Mouse (Mus musculus): ENCODE measurements around the gene Osbp.

Osbp gene

DNA sequence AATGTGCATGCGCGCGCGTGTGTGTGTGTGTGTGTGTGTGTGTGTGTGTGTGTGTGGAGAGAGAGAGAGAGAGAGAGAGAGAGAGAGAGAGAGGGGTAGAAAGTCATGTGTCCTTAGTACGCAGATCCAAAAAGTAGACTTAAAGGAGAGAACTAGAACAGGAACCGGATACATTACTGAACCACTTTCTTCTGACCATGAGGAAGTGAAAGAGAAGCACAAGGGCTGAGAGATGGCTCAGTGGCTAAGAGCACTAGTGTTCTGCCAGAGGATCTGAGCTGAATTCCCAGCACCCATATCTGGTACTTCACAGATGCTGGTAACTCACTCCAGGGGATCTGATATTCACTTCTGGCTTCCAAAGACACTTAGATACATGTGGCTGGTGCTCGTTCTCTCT is 23.6 kb downstream of the Osbp start:
- no peak for DNase-seq (ENCODE audit: low read depth)

GRCm38 (mm10) chr19:11992034-11992433 is 26.3 kb downstream of the Osbp start:
- DNase-seq (ENCODE audit: low read depth): no peak

- DNase-seq (ENCODE audit: low read depth): no peak
Observed at GRCm38 (mm10) chr19:11992441-11993029, 26.8 kb downstream of the Osbp start.

GRCm38 (mm10) chr19:11994703-11995431 is 29.1 kb downstream of the Osbp start:
- no peak for DNase-seq (ENCODE audit: low read depth)

- no peak for DNase-seq (ENCODE audit: low read depth)
Observed at GRCm38 (mm10) chr19:11995722-11996448, 30.1 kb downstream of the Osbp start.

DNA sequence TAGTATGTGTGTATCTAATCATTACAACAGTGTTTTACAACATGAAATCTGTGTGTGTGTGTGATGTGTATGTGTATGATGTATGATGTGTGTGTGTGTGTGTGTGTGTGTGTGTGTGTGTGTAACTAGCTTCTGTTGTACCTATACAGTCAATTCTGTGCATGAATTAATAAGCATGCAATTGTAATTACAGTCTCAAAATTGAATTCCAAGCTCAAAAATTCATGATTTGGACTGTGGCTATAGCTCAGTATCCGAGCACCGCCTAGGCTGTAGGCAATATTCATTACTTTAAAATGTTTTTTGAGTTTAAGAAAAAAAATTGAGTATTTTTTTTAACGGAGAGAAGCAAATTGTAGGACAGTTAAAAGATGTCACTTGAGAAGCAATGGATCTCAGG is 35.9 kb downstream of the Osbp start:
- peak; percentile 29 for DNase-seq (ENCODE audit: low read depth)

GRCm38 (mm10) chr19:12002125-12002524 is 36.4 kb downstream of the Osbp start:
- DNase-seq (ENCODE audit: low read depth): peak; percentile 91

GRCm38 (mm10) chr19:12002791-12003190 is 37.0 kb downstream of the Osbp start:
- no peak for DNase-seq (ENCODE audit: low read depth)

DNA sequence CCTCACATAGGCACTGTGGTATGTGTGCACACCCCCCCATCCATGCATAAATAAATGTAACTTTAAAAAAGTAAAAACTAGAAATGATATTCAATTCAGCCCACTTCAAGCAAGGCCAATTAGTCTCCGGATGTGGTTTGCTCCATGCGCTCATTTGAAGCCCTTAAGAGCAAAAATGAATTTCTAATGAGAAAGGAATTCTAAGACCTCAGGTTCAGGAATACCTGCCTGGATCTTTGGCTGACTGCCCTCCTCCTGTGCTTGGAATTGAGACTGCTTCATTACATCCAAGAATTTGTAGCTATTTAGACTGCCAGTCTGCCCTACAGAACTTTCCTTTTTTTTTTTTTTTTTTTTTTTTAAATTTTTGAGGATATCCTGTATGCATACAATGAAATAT is 37.8 kb downstream of the Osbp start:
- no peak for DNase-seq (ENCODE audit: low read depth)

DNA sequence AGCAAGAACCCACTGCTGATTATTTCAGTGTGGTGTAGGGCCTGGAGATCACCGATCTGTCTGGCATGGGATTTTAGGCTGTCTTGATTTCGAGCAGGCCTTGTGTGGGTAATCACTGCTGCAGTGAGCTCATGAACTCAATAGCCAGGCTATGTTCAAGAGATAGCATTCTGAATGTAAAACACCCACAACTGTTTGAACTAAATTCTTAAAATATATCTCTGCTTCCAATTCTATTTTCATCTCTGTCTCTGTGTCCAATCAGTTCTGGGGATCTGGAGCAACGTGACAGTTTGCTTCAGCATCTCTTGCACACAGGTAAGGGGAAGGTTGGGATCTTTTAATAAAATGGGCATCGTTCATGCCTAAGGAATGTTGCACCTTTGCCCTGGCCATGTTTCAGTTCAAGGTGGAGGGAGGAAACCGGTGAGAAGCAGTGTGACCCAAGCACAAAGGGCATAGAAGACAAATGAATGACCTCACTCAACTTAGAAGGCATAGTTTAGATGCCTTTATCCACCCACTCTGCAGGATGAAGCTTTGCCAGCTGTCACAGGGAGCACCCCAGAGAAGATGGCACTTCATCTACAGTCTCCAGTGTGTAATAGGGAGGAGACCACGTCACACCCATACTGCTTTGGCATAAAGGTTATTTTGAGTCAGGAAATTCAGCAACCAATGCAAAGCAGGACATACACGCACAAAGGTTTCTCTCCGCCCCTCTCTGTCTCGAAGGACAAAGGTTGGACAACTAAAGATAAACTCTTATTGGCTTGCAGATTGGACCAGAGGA is 38.7 kb downstream of the Osbp start:
- peak; percentile 78 for DNase-seq (ENCODE audit: low read depth)

- peak; percentile 96 for DNase-seq (ENCODE audit: low read depth)
Observed at GRCm38 (mm10) chr19:12005376-12006360, 39.9 kb downstream of the Osbp start.

DNA sequence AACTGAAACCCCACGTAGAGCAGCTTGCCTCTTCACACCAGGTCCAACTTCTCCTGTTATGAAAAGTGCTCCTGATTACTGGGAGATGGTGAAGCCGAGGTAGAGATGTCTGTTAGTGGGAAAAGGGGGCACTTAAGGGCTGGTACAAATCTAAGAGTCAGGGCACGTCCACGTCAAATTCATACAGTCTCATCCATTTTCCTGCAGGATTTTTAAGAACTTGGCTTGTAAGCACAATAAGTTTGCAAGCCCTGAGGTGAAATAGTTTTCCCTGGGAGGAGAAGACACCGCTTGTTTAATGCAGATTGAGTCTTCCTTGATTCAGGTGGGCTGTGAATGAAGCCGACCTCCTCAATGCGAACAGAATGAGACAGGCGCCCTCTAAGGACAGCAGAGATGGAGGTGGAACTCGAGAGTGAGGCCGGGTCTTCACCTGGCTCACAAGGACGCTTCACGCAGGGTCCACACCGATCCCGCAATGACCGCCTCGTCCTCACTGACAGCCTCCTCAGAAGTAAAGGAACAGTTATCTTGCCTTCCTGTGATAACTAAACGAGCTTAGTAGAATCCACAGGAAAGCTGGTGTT is 40.7 kb downstream of the Osbp start:
- peak; percentile 56 for DNase-seq (ENCODE audit: low read depth)

- peak; percentile 82 for DNase-seq (ENCODE audit: low read depth)
Observed at GRCm38 (mm10) chr19:12007105-12007931, 41.6 kb downstream of the Osbp start.

DNA sequence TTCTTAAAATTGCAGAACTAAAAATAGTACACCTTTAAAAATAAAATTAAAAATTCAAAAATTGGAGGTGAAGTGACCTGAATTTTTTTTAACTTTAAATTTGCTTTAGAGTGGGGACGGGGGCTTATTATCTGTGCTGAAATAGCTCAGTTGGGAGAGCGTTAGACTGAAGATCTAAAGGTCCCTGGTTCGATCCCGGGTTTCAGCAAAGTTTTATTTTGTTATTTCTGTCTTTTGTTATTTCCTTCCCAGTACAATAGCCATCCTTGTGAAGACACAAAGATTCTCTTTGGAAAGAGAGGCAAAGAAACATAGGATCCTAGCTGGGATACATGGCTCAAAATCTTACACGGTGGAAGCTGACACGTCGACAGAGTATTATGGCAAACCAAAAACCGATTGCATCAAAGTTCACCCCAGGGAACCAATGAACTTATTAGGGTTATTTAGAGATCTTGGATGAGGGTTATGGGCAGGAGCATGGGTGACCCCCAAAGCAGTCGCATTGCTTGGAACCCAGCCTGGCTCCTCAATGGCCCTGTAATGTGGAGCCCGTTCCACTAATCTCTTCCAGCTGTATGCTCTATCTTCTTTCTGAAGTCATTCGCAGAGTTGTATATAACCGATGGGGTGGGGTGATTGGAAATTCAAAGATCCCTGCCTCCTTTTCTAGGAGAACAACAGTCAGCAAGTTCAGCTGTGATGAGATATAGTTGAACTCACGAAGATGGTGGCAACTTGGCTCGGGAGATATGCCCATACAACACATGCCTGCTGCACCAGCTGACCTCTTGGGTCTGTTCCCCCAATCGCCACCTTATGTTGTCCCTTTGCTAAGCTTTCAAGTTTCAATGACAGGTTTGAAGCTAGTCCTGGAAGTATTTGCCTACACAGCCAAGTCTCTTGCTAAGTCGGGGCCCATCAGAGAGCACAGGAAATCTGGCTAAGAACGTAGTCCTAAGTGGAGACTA is 43.0 kb downstream of the Osbp start:
- peak; percentile 73 for DNase-seq (ENCODE audit: low read depth)

DNA sequence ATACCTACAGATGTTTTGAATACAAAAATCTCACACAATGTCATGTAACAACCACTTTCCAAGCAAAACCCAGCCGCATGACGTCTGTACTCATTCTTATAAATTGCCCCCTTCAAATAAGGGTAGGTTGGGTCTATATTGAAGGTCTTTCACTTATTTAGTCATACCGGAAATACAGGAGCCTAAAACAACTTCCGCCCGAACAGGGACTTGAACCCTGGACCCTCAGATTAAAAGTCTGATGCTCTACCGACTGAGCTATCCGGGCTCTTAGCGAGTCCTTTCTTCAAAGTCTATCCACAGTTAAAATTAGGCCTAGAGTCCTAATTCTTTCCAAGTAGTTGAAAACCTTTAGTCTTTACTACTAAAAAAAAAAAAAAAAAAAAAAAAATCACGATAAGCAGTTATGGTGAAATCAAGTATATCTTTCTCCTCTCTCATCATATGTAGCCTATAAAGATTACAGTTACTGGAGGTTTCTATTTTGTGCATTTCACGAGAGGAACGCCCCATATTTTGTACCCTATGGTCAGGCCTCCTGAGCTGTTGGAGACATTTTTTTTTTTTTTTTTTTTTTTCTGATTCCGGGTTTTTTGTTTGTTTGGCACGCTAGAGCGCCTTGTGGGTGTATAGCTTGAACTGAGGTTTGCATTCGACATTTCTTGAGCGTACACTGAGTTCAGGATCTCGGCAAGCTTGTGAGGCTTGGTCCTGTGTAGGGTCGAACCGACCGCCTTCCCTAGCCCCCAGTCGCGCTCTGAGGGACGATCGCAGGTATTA is 44.0 kb downstream of the Osbp start:
- DNase-seq (ENCODE audit: low read depth): peak; percentile 96

DNA sequence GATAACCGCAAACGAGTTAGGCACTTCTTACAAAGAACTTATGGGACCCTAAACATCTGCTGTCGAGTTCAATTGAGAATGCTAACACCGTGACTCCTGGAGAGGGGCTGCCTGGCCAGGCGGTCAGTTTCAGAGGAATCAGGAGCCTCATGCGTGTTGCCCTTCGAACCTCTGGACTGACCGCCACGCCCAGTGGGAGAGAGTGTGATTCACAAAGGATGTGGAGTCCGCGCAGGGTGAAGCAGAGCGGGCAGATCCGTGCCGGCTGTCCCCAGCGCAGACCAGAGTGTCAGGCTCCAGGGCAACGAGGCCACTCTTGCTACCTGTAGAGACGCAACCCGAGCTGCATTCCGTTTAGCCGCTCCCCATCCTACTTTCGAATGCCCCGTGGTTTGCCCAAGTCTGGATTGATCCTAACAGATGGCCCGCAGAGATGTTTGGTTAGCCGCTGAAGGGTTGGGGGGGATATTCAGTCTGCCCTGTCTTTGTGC is 44.6 kb downstream of the Osbp start:
- peak; percentile 85 for DNase-seq (ENCODE audit: low read depth)

DNA sequence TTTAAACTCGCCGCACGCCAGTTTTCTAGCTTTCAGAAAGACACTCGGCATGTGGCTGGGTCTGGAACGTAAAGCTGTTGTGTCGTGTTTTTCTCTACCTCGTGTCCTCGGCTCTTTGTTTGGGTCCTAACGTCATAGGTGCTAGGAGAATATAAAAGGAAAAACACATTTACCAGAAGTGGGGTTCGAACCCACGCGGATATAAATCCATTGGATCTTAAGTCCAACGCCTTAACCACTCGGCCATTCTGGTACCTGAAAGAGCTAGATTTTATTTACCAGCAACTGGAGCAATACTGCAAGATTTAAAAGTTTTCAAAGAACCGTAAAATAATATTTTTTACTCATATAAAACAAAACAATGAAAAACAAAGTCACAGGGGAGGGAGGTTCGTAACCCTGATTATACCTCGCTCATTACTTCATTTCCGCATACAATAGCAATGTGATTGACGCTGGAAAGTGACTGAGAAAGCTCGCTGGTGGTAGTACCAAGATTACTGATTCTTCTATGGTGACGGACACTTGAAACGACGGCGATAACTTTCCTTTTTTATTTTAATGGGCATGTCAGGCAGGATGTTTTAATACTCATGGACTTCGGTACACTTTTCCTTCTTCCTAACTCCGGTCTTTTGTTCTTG is 45.3 kb downstream of the Osbp start:
- DNase-seq (ENCODE audit: low read depth): peak; percentile 97

Measured in 416B (cell line).